In genomic region chr3:58122456-58123359, GRCm38 (mm10) we compare ENCODE assay signal across 8 mouse cellular contexts.
DNase-seq lines count a peak whose midpoint lies in the region; ATAC-seq lines count a peak whose summit lies in the region.

No protein-coding gene starts in this region.

- no peaks in the 10 kb centered on the region for H3K27me3 ChIP-seq in forebrain, embryonic 13.5 days

- H3K9me3 ChIP-seq in forebrain, embryonic 13.5 days (replicated peaks), result no peaks in the 10 kb centered on the region

- H3K27ac ChIP-seq in forebrain, embryonic 13.5 days, result no peak overlapping the region

- H3K36me3 ChIP-seq in forebrain, embryonic 13.5 days (ENCODE audit: poor library complexity, severe bottlenecking), result no peaks in the 10 kb centered on the region

- H3K4me3 ChIP-seq in forebrain, embryonic 13.5 days, result no peak overlapping the region

- H3K9ac ChIP-seq in forebrain, embryonic 13.5 days, result peak overlapping the region; percentile 18; the same call in 1 of the 2 replicates

- intact Hi-C loops in heart, postnatal 10 days (cut with DNase I), result loop anchor here (1.0 kb wide), 2 partner anchors 279 to 459 kb away; no protein-coding TSS in a partner anchor

- H3K4me1 ChIP-seq in forebrain, embryonic 13.5 days, result peaks cover 4% of the 10 kb centered on the region

- WGBS in forebrain, embryonic 13.5 days, result 46% methylated on average over 19 of the region's 19 CpGs

- ATAC-seq in forebrain, embryonic 13.5 days, result peak; percentile 91
- 0 out of 2 replicates have a peak, but pooled peaks have one; percentile 36 for ATAC-seq in neutrophil, adult 5-6 weeks (ENCODE audit: extremely low read depth, insufficient number of reproducible peaks, low FRiP score, poor library complexity, severe bottlenecking)

- DNase-seq in CD8-positive naive resting alpha-beta T cell, adult 2 months (ENCODE audit: low read depth in 2 of 2, low spot score in 2 of 2), result peak; percentile 5 to 12
- DNase-seq in c-Kit-positive CD71-negative TER-119-negative erythroid progenitor cells, embryonic 14.5 days (ENCODE audit: low read depth), result peak; percentile 44
- peak; percentile 78 to 89 for DNase-seq in heart, postnatal 10 days
- peak; percentile 81 to 86 for DNase-seq in kidney, postnatal 4 days
- peak; percentile 62 to 70 for DNase-seq in lung, adult 18-20 months
- peak; percentile 9 to 11 for DNase-seq in thymus, adult 18-20 months

- no peak overlapping the region; the same call in 1 of the 2 replicates for H3K4me2 ChIP-seq in forebrain, embryonic 13.5 days

Comparison
In these comparisons a context has a peak if more than half of its experiments do, and no peak if none do; other contexts are left out.
1. DNase-seq: peak in every context shown above with its lines; median percentile 84 in heart, postnatal 10 days; 84 in kidney, postnatal 4 days; 66 in lung, adult 18-20 months; 44 in c-Kit-positive CD71-negative TER-119-negative erythroid progenitor cells, embryonic 14.5 days; 10 in thymus, adult 18-20 months; 8 in CD8-positive naive resting alpha-beta T cell, adult 2 months.